Mouse (Mus musculus) ES-E14 (cell line): ENCODE results near the gene Cd47. TPM values are rescaled to one million over a fixed set of nuclear protein-coding genes. Genes with fewer than 3 reads are reported as not detected.
A peak's percentile ranks its signal among the peaks of the same experiment; 100 is the strongest.

ENCODE experiments used
- DNase-seq: peaks from one replicate; pipeline ENCODE4 v3.0.0-alpha.2; 2013; ENCODE audit warnings: low read depth, low spot score
- H3K27ac ChIP-seq: 2 replicates; pipeline ENCODE4 v1.5.1; 2012; ENCODE audit warnings: low read depth, mild to moderate bottlenecking, low read length, moderate library complexity, mixed read lengths; ENCODE audit not compliant: poor library complexity, insufficient read depth, severe bottlenecking
- H3K36me3 ChIP-seq: 2 replicates; pipeline ENCODE4 v1.6.1; 2012; ENCODE audit warnings: mild to moderate bottlenecking, low read length, moderate library complexity, mixed read lengths; ENCODE audit not compliant: control insufficient read depth, poor library complexity, insufficient read depth, severe bottlenecking
- H3K4me1 ChIP-seq, 2 experiments: fragments of 150-350 bp in 1 of 2; sonication (generic) in 1 of 2; 2 replicates each; pipeline ENCODE4 v1.6.1; 2012; ENCODE audit warnings: low read length in 2 of 2, mild to moderate bottlenecking in 1 of 2, mixed read lengths in 1 of 2; ENCODE audit not compliant: control insufficient read depth in 2 of 2, insufficient read depth in 2 of 2, poor library complexity in 1 of 2
- H3K4me3 ChIP-seq, 2 experiments: fragments of 150-350 bp in 1 of 2; sonication (generic) in 1 of 2; 2 replicates each; pipeline ENCODE4 v1.5.1; 2012; ENCODE audit warnings: low read length in 2 of 2, low read depth in 1 of 2, mild to moderate bottlenecking in 1 of 2, mixed read lengths in 1 of 2; ENCODE audit not compliant: insufficient read depth in 1 of 2, poor library complexity in 1 of 2, severe bottlenecking in 1 of 2
- H3K9ac ChIP-seq: 2 replicates; pipeline ENCODE4 v1.6.1; 2012; ENCODE audit warnings: low read depth, mild to moderate bottlenecking, low read length, mixed read lengths; ENCODE audit not compliant: poor library complexity, insufficient read depth, severe bottlenecking
- H3K9me3 ChIP-seq: fragments of 150-350 bp; sonication (generic); 2 replicates; pipeline ENCODE4 v1.6.1; 2012; ENCODE audit warnings: low read depth, mild to moderate bottlenecking, low read length; ENCODE audit not compliant: control insufficient read depth, insufficient read depth
- CHD2 ChIP-seq: IDR thresholded peaks from 2 replicates; pipeline ENCODE4 v1.6.1; 2014; ENCODE audit warnings: mild to moderate bottlenecking, low read depth, low read length, inconsistent platforms
- HCFC1 ChIP-seq: IDR thresholded peaks from 2 replicates; pipeline ENCODE4 v1.6.1; 2012; ENCODE audit warnings: low read length, inconsistent platforms, borderline replicate concordance; ENCODE audit not compliant: insufficient read depth
- MAFK ChIP-seq: IDR thresholded peaks from 2 replicates; pipeline ENCODE4 v1.6.1; 2014; ENCODE audit warnings: mild to moderate bottlenecking, low read depth, low read length, inconsistent platforms; ENCODE audit not compliant: insufficient read depth
- ZC3H11A ChIP-seq: IDR thresholded peaks from 2 replicates; pipeline ENCODE4 v1.6.1; 2012; ENCODE audit warnings: low read depth, mild to moderate bottlenecking, inconsistent platforms, low read length, borderline replicate concordance
- ZNF384 ChIP-seq: IDR thresholded peaks from 2 replicates; pipeline ENCODE4 v1.6.1; 2012; ENCODE audit warnings: low read depth, low read length, inconsistent platforms
- in situ Hi-C, 2 experiments: fragments of 600-800 bp; cut with MboI; formaldehyde crosslinking; loops; one replicate each; pipeline ENCODE4 v1.15.1; 2025; ENCODE audit warnings: low sequenced_read_pairs in 2 of 2, inconsistent platforms in 1 of 2; ENCODE audit not compliant: unreplicated experiment in 2 of 2
- total RNA-seq: library from RNA; depleted of rRNA; stranded (reverse); fragments of 300-350 nt; gene quantifications from 2 replicates; pipeline ENCODE4 v1.2.3, GENCODE M21; 2012

The Cd47 gene
- total RNA-seq, 1 experiment, result 16.0 TPM

DNA sequence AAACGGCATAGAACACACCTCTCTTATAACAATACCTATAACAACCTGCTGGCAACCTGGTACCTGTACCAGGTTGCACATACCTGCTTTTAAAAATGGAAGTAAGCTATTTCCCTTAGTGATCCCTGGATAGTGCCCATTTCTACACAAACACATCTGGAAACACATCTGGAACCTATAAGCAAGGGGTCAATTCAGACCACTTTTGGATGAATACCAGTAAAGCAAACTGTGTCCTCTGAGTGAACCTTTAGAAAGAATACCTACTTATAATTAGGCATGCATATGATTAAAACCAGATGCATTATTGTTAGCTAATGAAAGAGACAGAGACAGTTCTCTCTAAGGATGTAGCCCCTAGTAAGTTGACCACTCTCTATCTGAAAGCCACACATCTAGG, 140.7 kb downstream of the Cd47 start:
- Histone ChIP-seq H3K4me1 (no peaks in the 10 kb centered on the region), H3K9me3 (no peaks in the 10 kb centered on the region), H3K27ac (no peak overlapping the region), H3K36me3 (no peaks in the 10 kb centered on the region), H3K9ac (no peak overlapping the region), H3K4me3 (no peak overlapping the region)
- no peak for TF ChIP-seq HCFC1
- no peak for TF ChIP-seq ZC3H11A
- TF ChIP-seq MAFK, result no peak
- TF ChIP-seq ZNF384, result no peak
- no peak for TF ChIP-seq CHD2
- no peak for DNase-seq
- in situ Hi-C loops, result no loop called here

- Histone ChIP-seq H3K9ac (no peak overlapping the region), H3K4me1 (peaks cover 0 to 3% of the 10 kb centered on the region in 2 experiments; a peak in 2 of 4 replicates), H3K4me3 (no peak overlapping the region), H3K9me3 (no peaks in the 10 kb centered on the region), H3K27ac (no peak overlapping the region), H3K36me3 (no peaks in the 10 kb centered on the region)
- in situ Hi-C loops, result no loop called here
- DNase-seq, result no peak
- TF ChIP-seq ZNF384 (no peak), CHD2 (no peak), HCFC1 (no peak), MAFK (no peak), ZC3H11A (no peak)
Measured at GRCm38 (mm10) chr16:49943726-49944125, 143.4 kb downstream of the Cd47 start.

DNA sequence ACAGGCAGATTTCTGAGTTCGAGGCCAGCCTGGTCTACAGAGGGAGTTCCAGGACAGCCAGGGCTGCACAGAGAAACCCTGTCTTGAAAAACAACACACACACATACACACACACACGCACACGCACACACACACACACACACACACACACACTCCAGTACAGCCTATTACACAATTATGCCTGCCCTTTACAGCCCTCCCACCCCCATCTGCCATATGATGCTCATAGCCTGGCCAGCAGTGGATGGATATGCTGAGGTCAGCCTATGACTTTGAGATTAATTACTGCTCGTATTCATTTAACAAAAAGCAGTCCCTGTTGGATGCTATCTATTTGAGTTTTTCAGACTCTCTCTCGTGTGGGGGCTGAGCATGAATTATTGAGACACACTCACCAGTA, 144.8 kb downstream of the Cd47 start:
- DNase-seq, result no peak
- Histone ChIP-seq H3K9ac (no peak overlapping the region), H3K4me3 (no peak overlapping the region), H3K27ac (no peak overlapping the region), H3K36me3 (no peaks in the 10 kb centered on the region), H3K4me1 (peaks cover 0 to 3% of the 10 kb centered on the region in 2 experiments; a peak in 2 of 4 replicates), H3K9me3 (no peaks in the 10 kb centered on the region)
- in situ Hi-C loops, result no loop called here
- no peak for TF ChIP-seq ZC3H11A
- TF ChIP-seq MAFK, result no peak
- no peak for TF ChIP-seq CHD2
- TF ChIP-seq ZNF384, result no peak

GRCm38 (mm10) chr16:49947049-49947448, 146.7 kb downstream of the Cd47 start:
- peak; percentile 70 for TF ChIP-seq MAFK
- no peak for TF ChIP-seq HCFC1
- Histone ChIP-seq H3K4me3 (no peak overlapping the region), H3K36me3 (no peaks in the 10 kb centered on the region)

GRCm38 (mm10) chr16:49947610-49948009, 147.3 kb downstream of the Cd47 start:
- no peak for DNase-seq
- TF ChIP-seq ZC3H11A (no peak), HCFC1 (no peak), MAFK (no peak), ZNF384 (no peak), CHD2 (no peak)
- in situ Hi-C loops, result no loop called here

More at GRCm38 (mm10) chr16:49947049-49947448, 146.7 kb downstream of the Cd47 start:
- peaks cover 0 to 3% of the 10 kb centered on the region in 2 experiments; a peak in 2 of 4 replicates for H3K4me1 ChIP-seq
- DNase-seq, result no peak
- no peaks in the 10 kb centered on the region for H3K9me3 ChIP-seq
- no peak overlapping the region for H3K27ac ChIP-seq
- in situ Hi-C loops, result no loop called here
- no peak overlapping the region for H3K9ac ChIP-seq

More at GRCm38 (mm10) chr16:49947610-49948009, 147.3 kb downstream of the Cd47 start:
- H3K4me3 ChIP-seq, result no peak overlapping the region
- peaks cover 0 to 3% of the 10 kb centered on the region in 2 experiments; a peak in 2 of 4 replicates for H3K4me1 ChIP-seq
- no peaks in the 10 kb centered on the region for H3K36me3 ChIP-seq
- H3K27ac ChIP-seq, result no peak overlapping the region
- H3K9ac ChIP-seq, result no peak overlapping the region
- no peaks in the 10 kb centered on the region for H3K9me3 ChIP-seq
